Mouse (Mus musculus): ENCODE measurements around the gene Mrps22. TPM values are rescaled to one million over a fixed set of nuclear protein-coding genes. Genes with fewer than 3 reads are reported as not detected.

Mrps22 gene
- 124 and 129 TPM in 2 replicates for total RNA-seq (2012; rRNA removed)
- polyA plus RNA-seq (2012; ENCODE audit: insufficient read depth in 1 of 2, insufficient read length in 2 of 2, low read depth in 1 of 2, low replicate concordance in 2 of 2, missing spikeins in 1 of 2): 100 to 1,000 TPM in 1 of 2 experiments, 10 to 100 TPM in 1; 75.0 to 165 TPM

- H3K9ac ChIP-seq (ENCODE audit: control insufficient read depth, low read depth, low read length, poor library complexity, severe bottlenecking): peak within 1 kb of the TSS; percentile 89
- peak; percentile 95 for DNase-seq (ENCODE audit: low read depth, low spot score)
- H3K27me3 ChIP-seq (ENCODE audit: control insufficient read depth in 1 of 2, insufficient read depth in 2 of 2, low read length in 2 of 2): no peaks in the 10 kb centered on the region
- H3K36me3 ChIP-seq (ENCODE audit: control insufficient read depth in 1 of 2, insufficient read depth in 2 of 2, low read length in 2 of 2): peaks cover 3 to 8% of the 10 kb centered on the region in 2 experiments; a peak in 3 of 4 replicates
- H3K4me3 ChIP-seq (ENCODE audit: control insufficient read depth in 1 of 2, insufficient read depth in 1 of 2, low read depth in 2 of 2, low read length in 2 of 2): peak within 1 kb of the TSS; percentile 94 to 95
- peaks cover 0 to 7% of the 10 kb centered on the region in 2 experiments; a peak in 2 of 4 replicates for H3K4me1 ChIP-seq (ENCODE audit: control insufficient read depth in 1 of 2, insufficient read depth in 2 of 2, low read length in 2 of 2)
- peaks cover 17% of the 10 kb centered on the region for H3K79me2 ChIP-seq (ENCODE audit: control insufficient read depth, insufficient read depth, low read length, poor library complexity)
- 0 out of 2 replicates have a peak, but pooled peaks have one; percentile 60 for TF ChIP-seq ZMIZ1 (IDR thresholded peaks at IDR 0.05; ENCODE audit: low read depth, low read length)
- TF ChIP-seq JUND (IDR thresholded peaks at IDR 0.05; ENCODE audit: low read depth, low read length): no peak
- TF ChIP-seq RAD21 (IDR thresholded peaks at IDR 0.05; ENCODE audit: low read depth, low read length): no peak
- peak; percentile 72 for TF ChIP-seq TCF12 (IDR thresholded peaks at IDR 0.05; ENCODE audit: low read depth, low read length)
- TF ChIP-seq ELF1 (IDR thresholded peaks at IDR 0.05; ENCODE audit: low read depth, low read length): peak; percentile 90
- no peak for TF ChIP-seq ZKSCAN1 (IDR thresholded peaks at IDR 0.05; ENCODE audit: low read depth, low read length)
- peak; percentile 83; the same call in 1 of the 2 replicates for TF ChIP-seq MXI1 (IDR thresholded peaks at IDR 0.05; ENCODE audit: low read depth, low read length)
- TF ChIP-seq KAT2A (conservative IDR thresholded peaks at IDR 0.05; ENCODE audit: low read depth, low read length): peak; percentile 96
- TF ChIP-seq E2F4 (IDR thresholded peaks at IDR 0.05; ENCODE audit: borderline replicate concordance, low read depth, low read length): 0 out of 2 replicates have a peak, but pooled peaks have one; percentile 21
- peak; percentile 76 for TF ChIP-seq CHD2 (IDR thresholded peaks at IDR 0.05; ENCODE audit: low read length)
- no peak for TF ChIP-seq TAL1 (IDR thresholded peaks at IDR 0.05; ENCODE audit: low read length)
- no peak for TF ChIP-seq ZC3H11A (IDR thresholded peaks at IDR 0.05; ENCODE audit: low read depth, low read length)
- 0 out of 2 replicates have a peak, but pooled peaks have one; percentile 25 for TF ChIP-seq ETS1 (IDR thresholded peaks at IDR 0.05; ENCODE audit: low read depth, low read length)
- no peak for TF ChIP-seq UBTF (IDR thresholded peaks at IDR 0.05; ENCODE audit: borderline replicate concordance, insufficient read depth, low read depth, low read length)
- peak; percentile 69 to 92 for TF ChIP-seq POLR2A (IDR thresholded peaks at IDR 0.05; ENCODE audit: control insufficient read depth in 1 of 2, insufficient read depth in 1 of 2, low read depth in 1 of 2, low read length in 2 of 2, poor library complexity in 1 of 2)
- TF ChIP-seq NRF1 (IDR thresholded peaks at IDR 0.05; ENCODE audit: insufficient read depth, low read depth, low read length, poor library complexity, severe bottlenecking): peak; percentile 55
- TF ChIP-seq POLR2AphosphoS5 (IDR thresholded peaks at IDR 0.05; ENCODE audit: borderline replicate concordance, low read depth, low read length): no peak
- no peak for TF ChIP-seq MEF2A (IDR thresholded peaks at IDR 0.05; ENCODE audit: extremely low read depth, insufficient replicate concordance, low read depth, low read length, poor library complexity, severe bottlenecking)
- no peak for TF ChIP-seq CHD1 (IDR thresholded peaks at IDR 0.05; ENCODE audit: low read depth, low read length)
- TF ChIP-seq SMC3 (IDR thresholded peaks at IDR 0.05; ENCODE audit: low read depth, low read length): no peak
- peak; percentile 82 for TF ChIP-seq TBP (IDR thresholded peaks at IDR 0.05; ENCODE audit: low read depth, low read length)
- peak; percentile 96 for TF ChIP-seq SIN3A (IDR thresholded peaks at IDR 0.05; ENCODE audit: low read length)
- TF ChIP-seq BHLHE40 (IDR thresholded peaks at IDR 0.05; ENCODE audit: borderline replicate concordance, low read depth, low read length): no peak
- peak; percentile 65; the same call in 1 of the 2 replicates for TF ChIP-seq MYC (IDR thresholded peaks at IDR 0.05; ENCODE audit: low read depth, low read length)
- peak; percentile 80; the same call in 1 of the 2 replicates for TF ChIP-seq POLR2AphosphoS2 (IDR thresholded peaks at IDR 0.05; ENCODE audit: low read length)
- TF ChIP-seq CTCF (IDR thresholded peaks at IDR 0.05 in 2 of 3, conservative IDR thresholded peaks at IDR 0.05 in 1 of 3; ENCODE audit: control insufficient read depth in 1 of 3, insufficient read depth in 1 of 3, low read depth in 2 of 3, low read length in 3 of 3, poor library complexity in 1 of 3, severe bottlenecking in 1 of 3): no peak
- TF ChIP-seq USF1 (IDR thresholded peaks at IDR 0.05; ENCODE audit: low read depth, low read length): no peak
- TF ChIP-seq RCOR1 (IDR thresholded peaks at IDR 0.05; ENCODE audit: low read depth, low read length): no peak; the same call in 1 of the 2 replicates
- 0 out of 2 replicates have a peak, but pooled peaks have one; percentile 1 for TF ChIP-seq MAX (IDR thresholded peaks at IDR 0.05; ENCODE audit: low read length)
- TF ChIP-seq HCFC1 (IDR thresholded peaks at IDR 0.05; ENCODE audit: low read depth, low read length): peak; percentile 99
- TF ChIP-seq GATA1 (IDR thresholded peaks at IDR 0.05; ENCODE audit: low read depth, low read length): no peak
- peak; percentile 91 for TF ChIP-seq NELFE (IDR thresholded peaks at IDR 0.05; ENCODE audit: low read depth, low read length)
- no peak for TF ChIP-seq MAZ (IDR thresholded peaks at IDR 0.05; ENCODE audit: low read depth, low read length)
- H3K9me3 ChIP-seq (replicated peaks; ENCODE audit: insufficient read depth, low read length): no peaks in the 10 kb centered on the region
- peak within 1 kb of the TSS; percentile 52 for H3K27ac ChIP-seq (ENCODE audit: control insufficient read depth, low read depth, low read length)
Observed at GRCm38 (mm10) chr9:98601156-98601836, at the start of gene Mrps22. Gene Mrps22, minus strand, starts transcription at chr9:98601660.

Data from MEL (cell line).